Mouse (Mus musculus): Measurements from ENCODE around the gene Map3k5. TPM values are rescaled to one million over a fixed set of nuclear protein-coding genes. Genes with fewer than 3 reads are reported as not detected.

Gene Map3k5
- polyA plus RNA-seq, 1 experiment: 1.0 TPM

DNA sequence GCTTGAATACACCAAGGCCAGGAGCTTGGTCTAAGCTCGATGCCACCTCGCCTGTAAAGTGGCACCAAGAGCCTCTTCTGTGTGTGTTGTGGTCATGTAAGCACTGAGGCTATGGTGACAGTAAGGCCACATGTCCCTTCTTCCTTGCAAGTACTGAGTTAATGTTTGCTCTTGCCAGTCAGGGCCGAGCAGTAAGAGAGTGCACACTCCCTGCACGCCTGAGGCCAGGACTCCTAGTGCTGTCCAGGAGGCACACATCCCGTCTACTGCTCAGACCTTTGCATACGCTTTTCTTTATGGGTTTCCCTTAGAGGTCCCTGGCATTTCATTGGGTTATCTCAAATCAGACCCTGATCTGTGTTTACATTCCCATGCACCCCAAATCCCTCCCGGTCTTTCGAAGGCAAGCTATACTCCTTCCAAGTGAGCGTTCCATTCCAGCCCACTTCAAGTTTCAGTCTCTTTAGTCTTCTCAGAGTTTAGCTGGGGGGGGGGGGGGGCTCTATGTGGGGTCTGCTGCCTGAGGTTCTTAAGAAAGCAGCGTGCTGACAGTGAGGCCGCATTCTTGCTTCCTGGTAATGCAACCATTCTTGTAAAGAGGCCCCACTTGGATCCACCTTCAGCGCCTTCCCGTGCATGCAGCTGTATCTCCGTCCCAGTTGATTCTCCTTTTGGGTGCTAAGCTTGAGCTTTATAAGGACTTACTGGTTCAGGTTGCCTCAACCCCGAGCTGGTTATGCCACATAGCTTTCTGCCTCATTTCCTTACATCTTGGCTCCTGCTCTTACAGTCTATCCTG, 87.6 kb downstream of the Map3k5 start:
- H3K4me3 ChIP-seq (ENCODE audit: control insufficient read depth, low read depth, low read length): no peak overlapping the region
- H3K4me1 ChIP-seq (ENCODE audit: control insufficient read depth, insufficient read depth, low read length): no peaks in the 10 kb centered on the region
- no peak for TF ChIP-seq POLR2A (IDR thresholded peaks at IDR 0.05; ENCODE audit: control insufficient read depth, low read depth, low read length)
- no peak for TF ChIP-seq CTCF (IDR thresholded peaks at IDR 0.05; ENCODE audit: control insufficient read depth, insufficient read depth, insufficient replicate concordance, low read depth, low read length)
- H3K27ac ChIP-seq (ENCODE audit: control insufficient read depth, insufficient read depth, low read depth, low read length): no peak overlapping the region
- no peaks in the 10 kb centered on the region for H3K36me3 ChIP-seq (ENCODE audit: control insufficient read depth, insufficient read depth, low read length)
- no peaks in the 10 kb centered on the region for H3K27me3 ChIP-seq (ENCODE audit: control insufficient read depth, insufficient read depth, low read length)

GRCm38 (mm10) chr10:20022608-20023340, 88.5 kb downstream of the Map3k5 start:
- TF ChIP-seq POLR2A (IDR thresholded peaks at IDR 0.05; ENCODE audit: control insufficient read depth, low read depth, low read length): no peak
- TF ChIP-seq CTCF (IDR thresholded peaks at IDR 0.05; ENCODE audit: control insufficient read depth, insufficient read depth, insufficient replicate concordance, low read depth, low read length): no peak
- Histone ChIP-seq H3K36me3 (ENCODE audit: control insufficient read depth, insufficient read depth, low read length) (no peaks in the 10 kb centered on the region), H3K4me3 (ENCODE audit: control insufficient read depth, low read depth, low read length) (no peak overlapping the region), H3K27ac (ENCODE audit: control insufficient read depth, insufficient read depth, low read depth, low read length) (no peak overlapping the region), H3K4me1 (ENCODE audit: control insufficient read depth, insufficient read depth, low read length) (no peaks in the 10 kb centered on the region), H3K27me3 (ENCODE audit: control insufficient read depth, insufficient read depth, low read length) (no peaks in the 10 kb centered on the region)

DNA sequence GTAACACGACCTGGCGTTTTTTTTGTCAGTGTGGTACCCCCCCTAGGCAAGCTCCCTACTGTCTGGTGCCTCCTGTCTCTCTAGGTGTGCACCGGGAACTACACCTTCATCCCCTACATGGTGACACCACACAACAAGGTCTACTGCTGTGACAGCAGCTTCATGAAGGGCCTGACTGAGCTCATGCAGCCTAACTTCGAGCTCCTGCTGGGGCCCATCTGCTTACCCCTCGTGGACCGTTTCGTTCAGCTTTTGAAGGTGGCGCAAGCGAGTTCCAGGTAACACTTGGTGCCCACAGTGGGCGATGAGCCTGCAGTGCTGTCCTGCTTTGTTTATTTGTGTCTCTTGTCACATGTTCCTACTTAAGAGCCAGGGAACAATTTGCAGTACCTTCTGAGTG, 89.3 kb downstream of the Map3k5 start:
- H3K27ac ChIP-seq (ENCODE audit: control insufficient read depth, insufficient read depth, low read depth, low read length): no peak overlapping the region
- no peak overlapping the region for H3K4me3 ChIP-seq (ENCODE audit: control insufficient read depth, low read depth, low read length)
- H3K36me3 ChIP-seq (ENCODE audit: control insufficient read depth, insufficient read depth, low read length): no peaks in the 10 kb centered on the region
- H3K4me1 ChIP-seq (ENCODE audit: control insufficient read depth, insufficient read depth, low read length): no peaks in the 10 kb centered on the region
- TF ChIP-seq POLR2A (IDR thresholded peaks at IDR 0.05; ENCODE audit: control insufficient read depth, low read depth, low read length) (no peak), CTCF (IDR thresholded peaks at IDR 0.05; ENCODE audit: control insufficient read depth, insufficient read depth, insufficient replicate concordance, low read depth, low read length) (no peak)
- no peaks in the 10 kb centered on the region for H3K27me3 ChIP-seq (ENCODE audit: control insufficient read depth, insufficient read depth, low read length)

DNA sequence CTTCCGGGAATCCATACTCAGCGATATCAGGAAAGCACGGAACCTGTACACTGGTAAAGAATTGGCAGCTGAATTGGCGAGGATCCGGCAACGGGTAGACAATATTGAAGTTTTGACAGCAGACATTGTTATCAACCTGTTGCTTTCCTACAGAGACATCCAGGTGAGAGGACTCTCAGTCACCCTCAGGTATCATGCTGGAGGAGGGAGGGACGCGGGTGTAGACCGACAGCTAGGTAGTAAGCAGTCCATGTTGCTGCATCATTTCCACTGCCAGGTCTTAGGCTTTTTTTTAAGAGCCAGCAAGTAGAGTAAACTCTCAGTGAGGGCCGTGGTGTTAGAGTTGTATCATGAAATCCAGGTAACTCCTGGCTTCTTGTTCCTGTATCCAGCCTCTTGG, 90.6 kb downstream of the Map3k5 start:
- no peaks in the 10 kb centered on the region for H3K27me3 ChIP-seq (ENCODE audit: control insufficient read depth, insufficient read depth, low read length)
- H3K27ac ChIP-seq (ENCODE audit: control insufficient read depth, insufficient read depth, low read depth, low read length): no peak overlapping the region
- no peak overlapping the region for H3K4me3 ChIP-seq (ENCODE audit: control insufficient read depth, low read depth, low read length)
- no peaks in the 10 kb centered on the region for H3K4me1 ChIP-seq (ENCODE audit: control insufficient read depth, insufficient read depth, low read length)
- H3K36me3 ChIP-seq (ENCODE audit: control insufficient read depth, insufficient read depth, low read length): no peaks in the 10 kb centered on the region
- TF ChIP-seq POLR2A (IDR thresholded peaks at IDR 0.05; ENCODE audit: control insufficient read depth, low read depth, low read length) (no peak), CTCF (IDR thresholded peaks at IDR 0.05; ENCODE audit: control insufficient read depth, insufficient read depth, insufficient replicate concordance, low read depth, low read length) (no peak)

DNA sequence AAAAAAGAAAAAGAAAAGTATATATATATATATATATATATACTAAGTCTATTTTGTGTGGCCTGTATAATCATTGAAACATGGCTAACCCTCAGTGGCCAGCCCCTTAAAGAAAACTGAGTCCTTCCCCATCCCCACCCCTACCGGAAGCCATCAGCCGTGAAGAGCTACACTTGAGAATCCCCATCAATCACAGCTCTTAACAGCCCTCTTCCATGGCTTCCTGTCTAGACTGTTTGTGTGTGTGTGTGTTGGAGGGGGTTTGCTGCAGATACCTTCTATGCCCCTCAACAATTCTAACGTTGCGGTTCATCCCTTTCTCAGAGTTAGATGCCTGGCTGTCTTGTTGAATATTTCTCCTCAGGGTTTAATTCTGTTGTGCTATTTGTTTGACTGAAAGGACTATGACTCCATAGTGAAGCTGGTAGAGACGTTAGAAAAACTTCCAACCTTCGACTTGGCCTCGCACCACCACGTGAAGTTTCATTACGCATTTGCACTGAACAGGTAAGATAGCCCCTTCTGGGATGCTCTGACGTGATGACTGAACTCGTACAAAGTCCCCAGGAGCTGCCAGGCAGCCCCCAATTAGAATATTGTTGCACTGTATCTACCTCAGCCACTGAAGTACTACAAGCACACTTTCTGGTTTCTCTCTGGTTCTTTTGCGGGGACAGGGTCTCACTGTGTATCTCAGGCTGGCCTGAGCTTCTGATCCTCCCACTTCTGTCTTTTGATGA, 91.7 kb downstream of the Map3k5 start:
- H3K27ac ChIP-seq (ENCODE audit: control insufficient read depth, insufficient read depth, low read depth, low read length): no peak overlapping the region
- no peaks in the 10 kb centered on the region for H3K4me1 ChIP-seq (ENCODE audit: control insufficient read depth, insufficient read depth, low read length)
- H3K27me3 ChIP-seq (ENCODE audit: control insufficient read depth, insufficient read depth, low read length): no peaks in the 10 kb centered on the region
- H3K4me3 ChIP-seq (ENCODE audit: control insufficient read depth, low read depth, low read length): no peak overlapping the region
- TF ChIP-seq POLR2A (IDR thresholded peaks at IDR 0.05; ENCODE audit: control insufficient read depth, low read depth, low read length) (no peak), CTCF (IDR thresholded peaks at IDR 0.05; ENCODE audit: control insufficient read depth, insufficient read depth, insufficient replicate concordance, low read depth, low read length) (no peak)
- no peaks in the 10 kb centered on the region for H3K36me3 ChIP-seq (ENCODE audit: control insufficient read depth, insufficient read depth, low read length)

GRCm38 (mm10) chr10:20030703-20031102, 96.4 kb downstream of the Map3k5 start:
- H3K36me3 ChIP-seq (ENCODE audit: control insufficient read depth, insufficient read depth, low read length): no peaks in the 10 kb centered on the region
- H3K4me3 ChIP-seq (ENCODE audit: control insufficient read depth, low read depth, low read length): no peak overlapping the region
- no peaks in the 10 kb centered on the region for H3K4me1 ChIP-seq (ENCODE audit: control insufficient read depth, insufficient read depth, low read length)
- no peaks in the 10 kb centered on the region for H3K27me3 ChIP-seq (ENCODE audit: control insufficient read depth, insufficient read depth, low read length)
- TF ChIP-seq POLR2A (IDR thresholded peaks at IDR 0.05; ENCODE audit: control insufficient read depth, low read depth, low read length) (no peak), CTCF (IDR thresholded peaks at IDR 0.05; ENCODE audit: control insufficient read depth, insufficient read depth, insufficient replicate concordance, low read depth, low read length) (no peak)
- H3K27ac ChIP-seq (ENCODE audit: control insufficient read depth, insufficient read depth, low read depth, low read length): no peak overlapping the region

- TF ChIP-seq POLR2A (IDR thresholded peaks at IDR 0.05; ENCODE audit: control insufficient read depth, low read depth, low read length) (no peak), CTCF (IDR thresholded peaks at IDR 0.05; ENCODE audit: control insufficient read depth, insufficient read depth, insufficient replicate concordance, low read depth, low read length) (no peak)
- no peaks in the 10 kb centered on the region for H3K27me3 ChIP-seq (ENCODE audit: control insufficient read depth, insufficient read depth, low read length)
- H3K4me1 ChIP-seq (ENCODE audit: control insufficient read depth, insufficient read depth, low read length): no peaks in the 10 kb centered on the region
- H3K36me3 ChIP-seq (ENCODE audit: control insufficient read depth, insufficient read depth, low read length): no peaks in the 10 kb centered on the region
- no peak overlapping the region for H3K4me3 ChIP-seq (ENCODE audit: control insufficient read depth, low read depth, low read length)
- no peak overlapping the region for H3K27ac ChIP-seq (ENCODE audit: control insufficient read depth, insufficient read depth, low read depth, low read length)
These were observed 97.7 kb downstream of the Map3k5 start for GRCm38 (mm10) chr10:20031936-20032335.

Data from testis, adult 2 months (tissue).